Mouse (Mus musculus): Measurements from ENCODE around the gene Dnajb2. TPM values are rescaled to one million over a fixed set of nuclear protein-coding genes. Genes with fewer than 3 reads are reported as not detected.

Dnajb2 gene
- total RNA-seq, 2 experiments from 2014 or later = 74.2 to 86.4 TPM

- DNase-seq (ENCODE audit: low spot score) = peak; percentile 56
Measured at GRCm38 (mm10) chr1:75248041-75248772, 12.0 kb downstream of the Dnajb2 start.

- DNase-seq (ENCODE audit: low spot score) = no peak
Measured at GRCm38 (mm10) chr1:75250498-75250897, 14.3 kb downstream of the Dnajb2 start.

DNA sequence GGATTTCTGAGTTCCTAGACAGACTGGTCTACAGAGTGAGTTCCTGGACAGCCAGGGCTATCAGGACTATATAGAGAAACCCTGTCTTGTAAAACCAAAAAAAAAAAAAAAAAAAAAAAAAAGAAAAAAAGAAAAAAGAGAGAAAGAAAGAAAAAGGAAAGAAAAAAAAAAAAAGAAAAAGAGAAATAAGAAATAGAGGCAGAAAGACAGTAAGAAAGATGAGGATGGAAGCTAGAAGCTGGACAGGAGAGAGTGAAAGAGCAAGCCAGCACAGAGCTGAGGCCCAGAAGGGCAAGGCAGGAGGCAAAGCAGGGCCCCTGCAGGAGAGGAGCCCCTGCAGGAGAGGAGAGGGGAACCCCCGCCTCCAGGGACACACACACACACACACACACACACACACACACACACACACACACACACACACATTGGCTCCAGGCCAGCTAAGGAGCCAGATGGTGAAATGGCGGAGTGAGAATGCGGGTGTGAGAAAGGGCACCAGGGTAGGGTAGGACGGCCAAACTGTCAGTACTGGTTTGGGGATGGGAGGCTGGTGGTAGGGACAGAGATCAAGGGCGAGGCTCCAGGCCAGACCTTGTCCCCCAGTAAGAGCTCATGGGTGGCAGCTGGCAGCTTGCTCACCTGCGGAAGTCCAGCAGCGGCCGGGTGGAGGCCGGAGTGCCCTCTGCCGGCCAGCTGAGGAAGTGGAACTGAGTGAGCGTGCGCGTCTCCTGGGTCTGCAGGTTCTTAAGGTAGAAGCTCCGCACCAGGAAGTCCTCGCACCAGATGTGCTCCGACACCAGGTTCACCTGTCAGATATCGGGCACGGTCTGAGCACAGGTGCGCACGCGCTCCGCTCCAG is 15.1 kb downstream of the Dnajb2 start:
- peak; percentile 74 for DNase-seq (ENCODE audit: low spot score)

DNA sequence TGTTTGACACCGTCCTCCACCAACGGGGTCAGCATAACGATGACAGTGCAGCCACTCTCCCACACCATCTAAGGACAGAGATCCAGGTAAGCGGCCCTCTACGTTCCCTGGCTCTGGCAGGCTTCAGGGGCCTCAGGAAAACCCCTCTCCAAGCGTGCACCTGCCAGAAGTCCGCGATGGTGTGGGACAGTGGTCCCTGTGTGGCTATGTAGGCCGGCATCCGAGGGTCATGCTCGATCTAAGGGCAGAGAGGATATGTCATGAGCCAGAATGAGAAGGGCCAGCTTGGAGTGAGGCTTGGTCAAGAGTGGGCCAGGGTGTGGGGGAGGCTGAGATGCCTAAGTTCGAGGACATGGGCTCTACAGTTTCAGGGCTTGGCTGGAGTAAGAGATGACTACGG is 16.1 kb downstream of the Dnajb2 start:
- DNase-seq (ENCODE audit: low spot score) = no peak

DNA sequence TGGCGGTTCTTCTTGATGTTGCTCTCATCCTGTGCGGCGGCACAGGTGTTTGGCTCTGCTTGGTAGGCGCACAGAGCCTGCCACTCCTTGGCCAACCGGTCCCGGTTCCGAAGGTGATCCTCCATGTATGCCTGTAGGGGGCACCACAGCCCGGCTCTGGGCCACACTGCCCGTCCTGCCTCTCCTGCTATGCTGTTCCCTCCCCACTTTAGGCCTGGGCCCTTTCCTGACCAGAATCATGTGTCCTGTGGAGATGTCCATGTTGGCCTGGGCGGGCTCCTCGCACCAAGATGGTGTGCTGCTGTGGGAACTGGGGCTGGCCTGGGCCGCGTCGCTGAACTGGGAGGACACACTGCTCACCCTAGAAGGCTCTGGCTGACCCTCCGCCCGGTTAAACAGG is 16.8 kb downstream of the Dnajb2 start:
- DNase-seq (ENCODE audit: low spot score) = no peak

DNA sequence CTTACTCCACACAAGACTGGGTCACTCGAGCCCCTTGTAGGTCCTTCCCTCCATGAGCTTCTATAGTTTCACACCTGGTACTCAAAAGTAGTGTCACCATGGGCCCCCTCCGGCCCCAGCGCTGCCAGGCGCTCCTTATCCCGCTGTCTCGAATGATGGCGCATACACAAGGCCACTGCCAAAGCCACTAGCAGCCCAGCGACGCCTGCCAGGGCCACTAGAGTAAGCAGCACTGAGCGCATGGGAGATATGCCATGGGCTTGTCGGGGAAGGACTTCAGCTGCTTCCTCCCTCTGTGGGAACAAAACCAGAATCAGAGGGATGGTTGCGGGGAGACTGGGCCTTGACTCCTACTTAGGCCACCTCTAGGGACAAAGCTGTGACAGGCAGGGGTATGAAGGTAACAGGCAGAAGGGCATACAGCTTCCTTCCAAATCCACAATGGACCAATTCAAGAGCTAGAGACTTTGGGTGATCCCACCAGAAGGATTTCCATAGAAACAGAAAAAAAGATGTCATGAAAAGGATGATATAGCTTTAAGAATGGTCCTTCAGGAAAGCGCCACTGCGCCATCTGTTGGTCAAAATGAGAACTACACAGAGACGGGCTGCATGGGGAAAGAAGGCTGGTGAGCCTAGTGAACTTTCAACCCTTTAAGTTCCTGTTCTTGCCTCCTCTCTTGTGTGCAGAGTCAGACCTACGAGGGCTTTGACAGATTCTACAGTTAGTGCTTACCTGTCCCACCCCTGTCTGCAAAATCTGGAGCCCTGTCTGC is 17.8 kb downstream of the Dnajb2 start:
- DNase-seq (ENCODE audit: low spot score) = peak; percentile 84

DNA sequence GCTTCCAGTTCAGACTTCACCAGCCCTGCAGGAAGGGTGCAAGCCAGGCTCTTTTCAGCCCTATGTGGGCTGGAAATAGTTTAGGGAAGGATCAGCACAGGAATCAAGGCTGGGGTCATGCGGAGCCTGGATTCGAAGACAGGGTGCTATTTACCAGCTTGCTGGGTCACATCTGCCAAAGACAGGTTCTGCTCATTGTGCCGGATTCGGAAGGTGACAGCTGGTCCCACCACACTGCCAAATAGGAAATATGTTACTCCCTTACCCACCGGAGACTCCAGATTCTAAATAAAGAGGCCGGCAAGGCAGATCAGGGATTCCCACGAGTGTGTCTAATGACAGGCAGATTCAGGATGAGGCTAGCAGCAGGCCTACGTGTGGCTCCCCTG is 18.4 kb downstream of the Dnajb2 start:
- DNase-seq (ENCODE audit: low spot score) = no peak

GRCm38 (mm10) chr1:75255516-75256046 is 19.4 kb downstream of the Dnajb2 start:
- no peak for DNase-seq (ENCODE audit: low spot score)

DNA sequence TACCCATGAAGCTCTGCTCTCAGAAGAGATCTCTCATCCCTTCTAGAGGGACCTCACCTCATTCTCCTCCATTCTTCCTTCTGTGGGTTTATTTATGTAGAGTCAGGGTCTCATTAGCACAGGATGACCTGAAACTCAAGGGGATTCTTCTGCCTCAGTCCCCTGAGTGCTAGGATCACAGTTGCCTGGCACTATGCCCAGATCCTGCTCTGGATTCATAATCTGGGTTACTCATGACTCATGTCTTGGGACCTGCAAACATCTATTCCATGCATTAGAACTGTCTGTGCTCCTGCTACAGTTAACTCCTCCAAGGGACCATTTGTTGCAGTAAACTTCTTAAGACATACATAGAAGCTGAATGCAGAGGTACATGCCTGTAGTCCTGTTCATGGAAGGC is 25.1 kb downstream of the Dnajb2 start:
- no peak for DNase-seq (ENCODE audit: low spot score)

DNA sequence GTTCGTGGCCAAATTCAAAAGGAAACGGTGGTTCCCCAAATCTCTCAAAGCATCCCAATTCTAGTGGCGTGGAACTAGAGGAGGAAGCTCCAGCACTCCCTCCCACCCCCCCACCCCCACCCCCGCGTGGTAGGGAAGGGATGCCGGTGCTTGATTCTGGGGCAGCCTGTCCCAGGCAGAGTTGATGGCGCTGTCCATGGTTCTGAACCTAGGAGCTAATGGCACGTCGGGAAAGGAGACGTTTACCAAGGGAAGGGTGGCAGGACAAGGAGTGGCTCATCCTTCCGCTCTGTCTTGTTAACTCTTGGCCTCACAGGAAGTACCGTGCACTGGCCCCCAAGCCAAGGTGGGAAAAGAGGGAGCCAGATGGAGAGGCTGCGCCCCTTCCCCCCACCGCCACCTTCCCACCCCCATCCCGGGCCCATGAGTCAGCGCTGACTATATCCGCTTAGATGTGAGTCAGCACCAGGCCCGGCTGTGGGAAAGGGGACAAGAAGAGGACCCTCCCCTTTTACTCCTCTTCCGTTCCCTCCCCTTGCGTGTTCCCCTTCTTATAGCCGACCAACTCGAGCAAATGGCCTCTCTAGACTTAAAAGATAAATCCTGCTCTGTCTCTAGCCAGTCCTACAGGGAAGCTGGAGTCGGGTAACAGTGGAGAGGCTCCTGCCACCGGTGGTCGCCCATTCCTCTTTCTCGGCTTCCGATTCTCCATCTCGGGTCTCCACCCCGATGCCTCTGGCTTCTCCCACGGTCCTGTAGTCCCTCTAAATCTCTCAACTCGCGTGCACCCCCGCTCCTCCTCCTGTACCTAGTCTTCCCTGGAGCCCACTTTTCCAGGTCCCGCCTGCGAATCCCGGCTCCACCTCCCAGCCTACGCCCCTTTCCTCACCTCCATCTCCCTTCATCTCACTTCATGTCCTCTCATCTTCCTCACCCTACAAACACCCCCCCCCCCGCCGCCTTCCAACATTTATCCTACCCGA is 27.1 kb downstream of the Dnajb2 start:
- peak; percentile 51 for DNase-seq (ENCODE audit: low spot score)

DNA sequence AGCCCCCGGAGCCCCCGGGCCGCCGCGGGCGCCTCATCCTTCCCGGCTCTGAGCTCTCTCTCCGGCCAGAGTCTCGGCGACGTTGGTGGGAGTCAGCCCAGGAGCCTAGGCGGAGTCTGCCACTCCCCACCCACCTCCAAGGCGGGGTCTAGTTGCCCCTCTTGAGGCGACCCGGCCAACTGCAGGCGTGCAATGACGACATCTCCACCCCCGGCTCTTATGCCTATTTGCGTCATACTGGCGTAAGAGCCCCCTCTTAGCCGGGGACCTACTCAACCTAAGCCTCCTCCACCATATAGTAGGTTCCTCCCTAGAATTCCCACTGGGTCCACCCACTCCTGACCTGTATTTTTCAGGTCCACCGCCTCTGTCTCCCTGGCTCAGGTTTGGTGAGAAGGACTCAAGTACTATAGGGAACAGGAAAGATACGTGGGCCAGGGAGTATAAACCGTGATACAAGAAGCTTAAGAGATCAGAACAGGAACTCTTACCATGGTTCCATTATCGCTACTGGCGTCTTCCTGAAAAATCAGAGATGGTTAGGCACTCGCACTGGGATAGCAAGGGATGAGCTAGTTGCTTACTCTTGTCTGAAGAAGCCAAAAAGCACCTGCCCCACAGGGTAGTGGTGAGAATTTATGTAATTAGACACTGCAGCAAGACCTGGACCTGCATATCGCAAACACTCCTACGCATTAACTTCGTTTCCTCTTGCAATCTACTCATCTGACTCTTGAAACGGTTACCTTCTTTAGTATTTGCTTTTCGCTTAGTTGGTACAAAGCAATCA is 28.1 kb downstream of the Dnajb2 start, which contains the start of gene Ptprn:
TSS of gene Ptprn (minus strand) at position 412 of the 790 bp plus-strand sequence.
- no peak for DNase-seq (ENCODE audit: low spot score)

DNA sequence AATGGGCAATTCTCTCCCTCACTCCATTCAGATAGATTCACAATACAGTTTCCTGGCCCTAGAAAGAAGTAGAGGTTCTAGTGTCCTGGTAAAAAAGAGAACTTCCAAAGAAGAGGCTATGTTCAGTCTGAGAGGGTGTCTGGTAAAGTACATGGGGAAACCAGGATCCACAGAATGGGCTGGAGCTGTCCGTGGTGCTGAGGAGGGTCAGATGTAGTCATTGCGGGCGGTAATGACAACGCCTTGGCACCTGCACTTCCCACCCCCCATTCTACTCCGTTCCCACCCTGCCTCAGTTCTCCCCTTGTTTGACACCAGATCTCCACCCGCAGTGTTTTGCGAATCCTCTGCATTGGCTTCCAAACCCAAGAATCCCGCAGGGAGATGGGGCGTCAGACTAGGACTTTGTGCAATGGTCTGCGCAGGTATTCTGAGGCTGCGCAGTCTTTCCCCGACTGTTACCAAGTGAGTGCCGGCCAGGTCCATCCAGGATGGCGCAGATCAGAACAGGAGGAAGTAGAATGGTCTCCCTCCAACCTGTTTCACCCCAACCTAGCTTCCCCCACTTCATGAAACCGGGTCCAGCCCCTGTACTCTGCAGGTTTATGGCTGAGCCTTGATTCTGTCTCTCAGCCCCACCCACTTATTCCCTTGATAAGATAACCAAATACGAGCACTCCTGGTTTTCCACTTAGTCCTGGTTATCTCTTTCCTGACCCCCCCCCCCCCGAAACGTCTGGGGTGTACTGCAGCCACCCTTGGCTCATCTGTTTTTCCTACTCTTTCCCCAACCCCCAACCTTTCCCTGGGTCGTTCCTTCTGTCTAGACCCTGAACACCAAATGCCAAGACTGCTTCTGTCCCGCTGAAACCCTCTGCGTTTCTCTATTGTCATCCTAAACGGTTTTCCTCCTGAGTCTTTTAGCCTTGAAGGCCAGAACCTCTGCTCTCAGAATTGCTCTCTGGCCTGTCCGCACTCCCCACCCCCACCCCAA is 41.3 kb downstream of the Dnajb2 start:
- no peak for DNase-seq (ENCODE audit: low spot score)

GRCm38 (mm10) chr1:75278228-75278627 is 42.0 kb downstream of the Dnajb2 start, which contains the start of gene Resp18:
Gene Resp18 (minus strand): TSS chr1:75278415.
- no peak for DNase-seq (ENCODE audit: low spot score)

DNA sequence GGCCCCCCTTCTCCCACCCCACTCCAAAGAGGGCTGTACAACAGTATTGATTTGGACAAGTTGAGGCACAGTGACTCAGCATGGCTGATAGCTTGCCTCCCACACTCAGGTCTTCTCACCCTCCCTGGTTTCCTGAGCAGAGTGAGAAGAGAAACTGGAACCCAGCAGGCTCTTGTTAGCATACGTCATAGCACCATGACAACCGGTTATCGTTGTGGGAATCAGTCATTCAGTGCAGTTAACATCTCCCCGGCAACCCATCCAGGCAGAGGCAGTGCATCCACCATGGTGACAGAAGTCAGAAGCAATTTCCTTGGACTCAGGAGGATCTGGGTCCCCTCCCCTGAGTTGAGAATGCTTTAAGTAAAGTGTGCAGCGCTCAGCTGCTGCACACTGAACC is 46.8 kb downstream of the Dnajb2 start:
- no peak for DNase-seq (ENCODE audit: low spot score)

- DNase-seq (ENCODE audit: low spot score) = no peak
Measured at GRCm38 (mm10) chr1:75284911-75285310, 48.7 kb downstream of the Dnajb2 start.

DNA sequence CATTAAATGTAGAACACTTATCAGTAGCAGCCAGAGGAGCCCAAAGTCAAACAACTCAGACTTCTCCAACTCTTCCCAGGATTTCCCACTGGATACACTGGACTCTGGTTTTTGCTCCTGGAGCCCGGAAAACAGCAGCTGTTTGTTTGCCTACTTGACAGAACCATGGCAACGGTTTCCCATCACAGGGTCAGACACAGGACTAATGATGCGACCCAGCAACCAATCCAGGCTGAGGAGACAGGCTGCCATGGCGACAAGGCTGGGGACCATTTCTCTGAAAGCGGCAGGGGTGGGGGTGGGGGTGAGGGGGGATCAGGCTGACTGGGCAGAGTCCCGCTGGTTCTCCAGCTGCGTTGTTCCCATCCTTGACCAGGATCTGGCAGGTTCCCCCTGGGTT is 53.2 kb downstream of the Dnajb2 start:
- DNase-seq (ENCODE audit: low spot score) = no peak

DNA sequence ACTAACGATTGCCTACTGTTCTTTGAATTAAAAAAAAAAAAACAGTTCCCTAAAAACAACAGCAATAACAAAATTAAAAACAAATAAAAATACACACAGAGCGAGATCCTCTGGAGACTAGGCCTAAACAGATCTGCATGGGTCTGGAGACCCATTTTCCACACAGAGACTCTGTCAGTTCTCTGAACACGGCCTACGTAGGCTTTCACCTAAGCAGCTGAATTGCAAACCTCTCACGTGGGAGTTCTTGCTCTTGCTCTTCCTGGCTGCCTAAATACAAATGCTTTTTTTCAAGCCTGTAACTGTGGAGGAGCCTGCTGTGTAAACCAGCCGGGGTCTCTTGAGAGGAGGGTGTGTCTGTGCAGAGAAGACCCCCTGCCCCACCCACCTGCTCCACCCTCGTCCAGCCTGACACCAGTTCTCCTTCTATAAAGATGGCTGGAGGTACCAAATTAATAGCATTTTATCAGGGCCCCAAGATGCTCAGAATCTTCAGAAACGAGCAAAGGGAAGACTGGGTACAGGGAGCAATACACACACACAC is 53.8 kb downstream of the Dnajb2 start:
- DNase-seq (ENCODE audit: low spot score) = no peak

GRCm38 (mm10) chr1:75290582-75290981 is 54.4 kb downstream of the Dnajb2 start:
- DNase-seq (ENCODE audit: low spot score) = no peak
